Mouse (Mus musculus) Patski (cell line): ENCODE measurements around the gene Tmcc2. TPM values are rescaled to one million over a fixed set of nuclear protein-coding genes. Genes with fewer than 3 reads are reported as not detected.

Source experiments
- ATAC-seq: fragments of 100-300 bp; one replicate; pipeline ENCODE4 v1.8.0; 2021
- CTCF ChIA-PET: fragments of 350-600 bp; sonication (Branson Sonifier 250); formaldehyde crosslinking; loops from one replicate; lab custom pipeline; 2022; ENCODE audit warnings: inconsistent platforms; lab: Charles Lee
- POLR2A ChIA-PET: fragments of 350-600 bp; sonication (Branson Sonifier 250); formaldehyde crosslinking; loops from one replicate; lab custom pipeline; 2022; ENCODE audit warnings: antibody characterized with exemption, inconsistent platforms; lab: Charles Lee
- DNase-seq: peaks from one replicate; pipeline ENCODE4 v3.0.0-alpha.2; 2011; ENCODE audit warnings: low read depth, low spot score
- H3K27me3 ChIP-seq: fragments of 371-371 bp; one replicate; pipeline ENCODE4 v1.5.1; 2021
- CTCF ChIP-seq: fragments of 100-300 bp; IDR thresholded peaks from one replicate; pipeline ENCODE4 v1.5.1; 2021
- in situ Hi-C: fragments of 300-500 bp; cut with MboI; formaldehyde crosslinking; loops from 3 replicates; pipeline ENCODE4 v1.11.1; 2018; ENCODE audit warnings: low pct_unique_long_range_greater_than_20kb, mixed read lengths
- polyA plus RNA-seq: library from polyadenylated mRNA; unstranded; gene quantifications from one replicate; pipeline ENCODE4 v1.2.3, GENCODE M21; 2021

Tmcc2 gene
- polyA plus RNA-seq, 1 experiment from 2014 or later, result 12.2 TPM

- DNase-seq (no peak), ATAC-seq (no peak)
- CTCF ChIA-PET, result no interaction called here
- no peaks in the 10 kb centered on the region for H3K27me3 ChIP-seq
- in situ Hi-C loops, result loop anchor here (5.0 kb wide), 1 partner anchor 56 kb away; no protein-coding TSS in a partner anchor
- POLR2A ChIA-PET, result no interaction called here
- peak; percentile 20 for TF ChIP-seq CTCF
Measured at GRCm38 (mm10) chr1:132422912-132423696, 32.0 kb upstream of the Tmcc2 start.

DNA sequence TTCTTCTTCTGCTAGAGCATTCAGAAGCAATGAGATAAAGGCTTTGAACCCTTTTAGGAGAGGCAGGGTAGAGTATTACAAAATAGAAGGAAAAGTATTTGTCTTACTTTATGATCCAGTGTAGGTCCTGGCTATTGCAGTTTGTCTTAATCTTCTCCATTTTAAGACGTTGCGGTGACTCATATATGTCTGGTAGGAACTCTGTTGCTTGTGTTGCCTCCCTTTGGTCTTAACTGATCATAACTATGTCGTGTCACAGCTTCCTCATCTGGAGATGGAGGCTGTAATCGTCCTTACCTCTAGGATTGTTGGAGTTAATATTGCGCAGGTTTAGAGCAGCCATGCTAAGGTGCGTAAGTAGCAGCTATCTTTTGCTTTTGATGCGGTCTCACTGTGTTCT is 29.6 kb upstream of the Tmcc2 start:
- CTCF ChIA-PET, result interaction anchor here (1.2 to 1.3 kb wide), 2 partner anchors 9 to 15 kb away, joined by 3 read pairs; no protein-coding TSS in a partner anchor
- ATAC-seq (no peak), DNase-seq (no peak)
- TF ChIP-seq CTCF, result no peak
- POLR2A ChIA-PET, result interaction anchor here (0.5 kb wide), 1 partner anchor 1675 kb away, joined by 3 read pairs; no protein-coding TSS in a partner anchor
- in situ Hi-C loops, result loop anchor here (5.0 kb wide), 1 partner anchor 53 kb away; no protein-coding TSS in a partner anchor
- no peaks in the 10 kb centered on the region for H3K27me3 ChIP-seq

- DNase-seq (no peak), ATAC-seq (no peak)
- CTCF ChIA-PET, result interaction anchor here (1.2 to 1.3 kb wide), 2 partner anchors 9 to 15 kb away, joined by 3 read pairs; no protein-coding TSS in a partner anchor
- no peak for TF ChIP-seq CTCF
- POLR2A ChIA-PET, result interaction anchor here (0.5 kb wide), 1 partner anchor 1676 kb away, joined by 3 read pairs; no protein-coding TSS in a partner anchor
- in situ Hi-C loops, result loop anchor here (5.0 kb wide), 1 partner anchor 53 kb away; no protein-coding TSS in a partner anchor
- no peaks in the 10 kb centered on the region for H3K27me3 ChIP-seq
Measured at GRCm38 (mm10) chr1:132420206-132420605, 29.1 kb upstream of the Tmcc2 start.

DNA sequence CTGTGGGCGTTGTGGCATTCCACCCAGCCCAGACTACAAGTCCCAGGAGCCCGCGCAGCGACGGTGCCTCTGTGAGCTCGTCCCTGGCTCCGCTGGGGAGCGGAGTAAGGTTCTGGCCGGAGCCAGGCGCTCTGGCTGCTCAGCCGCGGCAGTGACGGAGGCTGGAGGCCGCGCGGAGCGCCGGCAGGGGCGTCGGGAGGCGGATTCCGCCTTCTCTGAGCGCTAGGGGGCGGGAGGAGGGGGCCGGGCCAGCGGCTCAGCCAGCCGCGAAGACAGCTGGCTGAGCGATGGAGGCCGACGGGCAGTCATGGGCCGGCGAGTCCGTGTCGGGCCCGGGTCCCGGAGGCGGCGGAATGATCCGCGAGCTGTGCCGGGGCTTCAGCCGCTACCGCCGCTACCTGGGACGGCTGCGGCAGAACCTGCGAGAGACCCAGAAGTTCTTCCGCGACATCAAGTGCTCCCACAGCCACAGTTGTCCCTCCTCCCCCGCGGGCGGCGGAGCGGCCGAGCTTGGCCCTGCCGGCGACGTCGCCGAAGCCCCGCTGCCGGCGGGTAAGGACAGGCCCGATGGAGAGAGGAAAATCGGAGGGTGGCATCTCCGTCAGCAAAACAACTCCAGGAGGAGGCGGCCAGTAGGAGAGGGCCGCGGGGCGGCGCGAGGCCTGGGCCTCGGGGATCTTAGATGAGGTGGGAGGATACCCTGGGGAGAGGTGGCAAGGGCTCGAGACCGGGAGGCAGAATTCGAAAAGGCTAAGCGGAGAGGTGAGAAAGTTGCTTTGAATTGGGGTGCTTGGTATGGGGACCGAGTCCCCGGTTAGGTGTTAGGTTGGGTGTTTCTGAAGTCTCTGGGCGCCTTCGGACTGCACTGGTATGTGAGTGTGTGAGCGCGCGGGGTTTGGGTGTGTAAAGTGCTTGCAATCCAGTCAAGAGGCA is 26.5 kb upstream of the Tmcc2 start, which contains the start of gene Dstyk:
TSS of gene Dstyk (plus strand) at position 237 of the 933 bp plus-strand sequence.
- ATAC-seq (peak; percentile 98), DNase-seq (peak; percentile 73)
- in situ Hi-C loops, result no loop called here
- no peaks in the 10 kb centered on the region for H3K27me3 ChIP-seq
- POLR2A ChIA-PET, result interaction anchor here (0.6 to 1.4 kb wide), 5 partner anchors 8 to 213 kb away, joined by 3 to 5 read pairs (median 4); no protein-coding TSS in a partner anchor
- TF ChIP-seq CTCF, result peak; percentile 94
- CTCF ChIA-PET, result interaction anchor here (1.0 to 1.6 kb wide), 3 partner anchors 26 to 30 kb away, joined by 3 to 4 read pairs (median 3); no protein-coding TSS in a partner anchor

DNA sequence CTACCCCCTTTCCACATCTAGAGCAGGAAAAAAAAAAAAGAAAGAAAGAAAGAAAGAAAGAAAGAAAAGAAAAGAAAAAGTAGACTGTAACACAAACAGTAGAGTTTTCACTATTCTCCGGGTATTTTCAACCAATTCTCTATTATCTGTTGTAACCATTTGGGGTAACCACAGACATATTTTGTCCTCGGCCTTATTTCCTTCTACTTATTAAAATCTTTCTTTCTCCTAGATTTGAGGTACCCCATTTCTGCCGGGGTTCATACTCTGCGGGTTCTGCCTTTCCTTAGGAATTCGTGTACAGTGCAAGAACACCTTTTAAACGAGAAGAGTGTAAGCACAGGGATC is 25.8 kb upstream of the Tmcc2 start:
- no peak for ATAC-seq
- no peaks in the 10 kb centered on the region for H3K27me3 ChIP-seq
- TF ChIP-seq CTCF, result no peak
- ChIA-PET CTCF (interaction anchor here (1.0 to 1.6 kb wide), 3 partner anchors 25 to 29 kb away, joined by 3 to 4 read pairs (median 3); no protein-coding TSS in a partner anchor), POLR2A (interaction anchor here (0.7 to 1.4 kb wide), 5 partner anchors 9 to 260 kb away, joined by 3 to 5 read pairs (median 4); no protein-coding TSS in a partner anchor)
- no peak for DNase-seq
- in situ Hi-C loops, result no loop called here

DNA sequence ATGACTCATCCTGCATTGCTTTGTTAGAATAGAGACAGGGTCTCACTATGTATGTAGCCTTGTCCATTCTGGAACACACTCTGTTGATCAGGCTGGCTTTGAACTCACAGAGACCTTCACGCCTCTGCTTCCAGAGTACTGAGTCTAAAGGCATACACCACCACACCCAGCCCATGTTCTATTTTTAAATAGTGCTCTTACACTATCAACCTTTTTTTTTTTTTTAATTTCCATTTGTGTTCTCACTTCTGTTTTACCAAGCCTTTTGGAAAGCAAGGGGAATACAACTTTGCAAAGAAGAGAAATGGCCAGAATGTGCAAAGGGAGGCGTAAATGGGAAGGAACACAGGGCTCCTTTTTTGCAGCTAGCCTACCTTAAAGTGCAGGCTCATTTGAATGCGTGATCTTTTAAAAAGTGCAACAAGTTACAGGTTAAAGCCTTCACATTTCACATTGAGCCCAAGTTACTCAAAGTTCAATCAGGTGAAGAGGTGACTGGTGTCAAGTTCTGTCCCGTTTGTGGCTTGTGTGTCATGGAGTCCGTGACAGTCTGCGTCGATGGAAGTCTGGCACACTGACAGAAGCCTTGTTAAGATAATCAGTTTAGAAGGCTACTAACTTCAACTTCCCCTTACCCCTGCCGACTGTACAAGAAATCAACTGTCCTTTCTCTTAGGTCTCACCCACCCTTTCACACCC is 25.3 kb upstream of the Tmcc2 start:
- DNase-seq (no peak), ATAC-seq (no peak)
- POLR2A ChIA-PET, result interaction anchor here (0.7 to 1.4 kb wide), 4 partner anchors 15 to 259 kb away, joined by 3 to 5 read pairs (median 4); no protein-coding TSS in a partner anchor
- CTCF ChIA-PET, result interaction anchor here (1.3 to 1.6 kb wide), 2 partner anchors 24 to 29 kb away, joined by 3 to 4 read pairs; no protein-coding TSS in a partner anchor
- H3K27me3 ChIP-seq, result no peaks in the 10 kb centered on the region
- no peak for TF ChIP-seq CTCF
- in situ Hi-C loops, result no loop called here

DNA sequence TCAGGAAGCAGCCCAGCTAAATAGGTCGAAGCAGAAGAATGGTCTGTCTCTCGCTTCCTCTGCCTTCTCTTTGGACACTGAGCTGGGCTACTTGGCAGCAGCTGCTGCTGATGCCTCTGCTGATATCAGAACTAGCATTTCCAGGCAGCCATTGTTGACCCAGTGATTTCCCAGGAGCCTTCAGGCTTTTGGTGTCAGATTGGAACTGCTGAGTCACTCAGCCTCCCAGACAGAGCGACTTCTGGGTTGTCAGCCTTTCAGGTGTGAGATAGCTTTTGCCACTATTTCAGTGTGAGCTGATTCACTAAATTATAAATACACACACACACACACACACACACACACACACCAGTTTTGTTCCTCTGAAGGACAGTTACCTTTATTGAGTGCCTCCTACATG is 19.6 kb upstream of the Tmcc2 start:
- in situ Hi-C loops, result no loop called here
- ATAC-seq (no peak), DNase-seq (no peak)
- CTCF ChIA-PET, result interaction anchor here (0.7 to 0.9 kb wide), 3 partner anchors 10 to 21 kb away, joined by 3 read pairs; no protein-coding TSS in a partner anchor
- POLR2A ChIA-PET, result interaction anchor here (0.7 kb wide), 1 partner anchor 32 kb away, joined by 4 read pairs; no protein-coding TSS in a partner anchor
- H3K27me3 ChIP-seq, result no peaks in the 10 kb centered on the region
- TF ChIP-seq CTCF, result no peak

DNA sequence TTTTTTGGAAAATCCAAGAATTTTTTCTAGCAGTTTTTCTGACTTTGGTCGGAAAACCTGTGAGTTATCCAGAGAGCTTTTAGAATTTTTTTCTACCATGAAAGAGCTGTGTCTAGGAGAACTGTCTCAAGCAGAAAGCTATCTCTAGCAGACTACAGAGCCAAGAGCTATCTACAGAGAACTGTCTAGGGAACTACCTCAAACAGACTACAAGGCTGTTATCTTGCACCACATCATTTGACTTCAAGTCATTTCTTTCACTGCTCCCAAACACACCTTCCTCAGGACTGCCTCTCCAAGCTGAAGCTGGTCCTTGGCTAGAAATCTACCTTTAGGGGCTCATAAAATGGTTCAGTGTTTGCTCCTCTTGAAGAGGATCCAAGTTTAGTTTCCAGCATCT is 10.8 kb upstream of the Tmcc2 start:
- in situ Hi-C loops, result no loop called here
- DNase-seq (no peak), ATAC-seq (no peak)
- ChIA-PET CTCF (interaction anchor here (0.9 to 1.5 kb wide), 2 partner anchors 9 kb away, joined by 3 read pairs; no protein-coding TSS in a partner anchor), POLR2A (interaction anchor here (1.2 kb wide), 1 partner anchor 15 kb away, joined by 3 read pairs; the partner anchor contains the start of gene Dstyk)
- H3K27me3 ChIP-seq, result peaks cover 25% of the 10 kb centered on the region
- TF ChIP-seq CTCF, result no peak

- CTCF ChIA-PET, result interaction anchor here (1.5 kb wide), 1 partner anchor 11 kb away, joined by 3 read pairs; no protein-coding TSS in a partner anchor
- no peak for TF ChIP-seq CTCF
- ATAC-seq (no peak), DNase-seq (no peak)
- POLR2A ChIA-PET, result no interaction called here
- in situ Hi-C loops, result no loop called here
- H3K27me3 ChIP-seq, result peaks cover 25% of the 10 kb centered on the region
Measured at GRCm38 (mm10) chr1:132400538-132400937, 9.5 kb upstream of the Tmcc2 start.
